Mouse (Mus musculus): Measurements from ENCODE around the gene Tepsin.

DNA sequence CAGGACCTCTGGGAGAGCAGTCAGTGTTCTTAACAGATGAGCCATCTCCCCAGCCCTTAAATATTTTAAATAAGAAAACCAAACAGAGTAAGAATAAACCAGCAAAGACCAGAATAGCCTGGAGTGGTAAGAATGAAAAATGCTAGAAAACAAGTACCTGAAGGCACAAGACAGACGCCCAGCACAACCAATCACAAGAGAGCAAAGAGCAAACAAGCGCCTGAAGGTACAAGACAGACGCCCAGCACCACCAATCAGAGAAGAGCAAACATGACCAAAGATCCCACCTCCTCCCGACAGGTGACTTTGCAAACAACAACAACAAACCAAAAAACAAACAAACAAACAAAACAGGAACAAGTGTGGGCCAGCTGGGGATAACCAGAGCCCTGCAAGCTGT, 44.7 kb downstream of the Tepsin start:
- TF ChIP-seq CTCF (IDR thresholded peaks at IDR 0.05; ENCODE audit: borderline replicate concordance, control insufficient read depth, extremely low read depth, insufficient read depth, low read length, poor library complexity) (no peak), POLR2A (IDR thresholded peaks at IDR 0.05; ENCODE audit: control insufficient read depth, extremely low read depth, insufficient read depth, low read length, poor library complexity) (no peak)
